Mouse (Mus musculus) 3T3-L1 (cell line): ENCODE measurements around the gene Ttc4.

Experiments used
- DNase-seq: peaks from one replicate; pipeline ENCODE4 v3.0.0-alpha.2; 2015; ENCODE audit warnings: low read depth, low spot score

Ttc4 gene

DNA sequence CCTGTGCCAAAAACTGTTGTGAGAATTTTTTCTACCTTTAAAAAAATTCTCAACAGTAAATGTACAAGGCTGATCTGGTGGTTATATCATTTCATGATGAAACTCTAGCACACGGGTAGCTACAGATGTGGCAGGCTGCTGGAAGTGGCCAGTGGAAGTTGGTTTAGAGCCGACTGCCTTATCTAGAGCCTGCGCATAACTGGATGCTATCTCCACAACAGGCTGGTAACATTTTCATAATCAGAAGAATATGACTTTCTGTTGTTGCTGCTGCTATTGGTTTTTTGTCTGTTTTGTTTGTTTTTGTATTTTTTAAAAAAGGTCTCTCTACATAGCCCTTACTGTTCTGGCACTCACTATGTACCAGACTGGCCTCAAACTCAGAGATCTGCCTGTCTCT is 26.2 kb downstream of the Ttc4 start:
- DNase-seq = no peak

GRCm38 (mm10) chr4:106650833-106651527 is 27.8 kb downstream of the Ttc4 start, which contains the start of gene Pars2:
Gene Pars2 (plus strand): TSS chr4:106651069.
- DNase-seq = peak; percentile 96

DNA sequence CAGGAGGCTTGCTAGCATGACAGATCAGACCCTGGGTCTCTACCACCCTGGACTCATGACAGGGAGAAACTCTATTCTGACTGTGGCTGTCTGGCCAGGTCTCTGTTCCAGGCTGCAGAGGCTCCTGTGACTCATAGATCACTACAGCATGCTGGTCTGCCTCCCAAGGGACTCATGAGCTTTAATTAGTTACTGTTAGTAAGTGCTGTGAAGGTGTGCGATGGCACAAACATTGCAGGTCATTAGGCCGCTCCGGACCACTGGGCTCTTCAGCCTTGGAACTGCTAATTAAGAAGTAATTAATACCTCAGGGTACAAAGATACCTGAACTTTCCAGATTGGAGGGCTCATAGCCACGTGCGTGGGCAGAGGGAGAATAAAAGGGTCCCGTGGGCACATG is 31.6 kb downstream of the Ttc4 start:
- peak; percentile 55 for DNase-seq

GRCm38 (mm10) chr4:106645797-106646196 is 32.9 kb downstream of the Ttc4 start:
- DNase-seq = no peak

- DNase-seq = no peak
These were observed 34.5 kb downstream of the Ttc4 start for GRCm38 (mm10) chr4:106644218-106644610.

- DNase-seq = no peak
These were observed 35.1 kb downstream of the Ttc4 start for GRCm38 (mm10) chr4:106643483-106644217.

- no peak for DNase-seq
These were observed 44.7 kb downstream of the Ttc4 start for GRCm38 (mm10) chr4:106634086-106634479.

DNA sequence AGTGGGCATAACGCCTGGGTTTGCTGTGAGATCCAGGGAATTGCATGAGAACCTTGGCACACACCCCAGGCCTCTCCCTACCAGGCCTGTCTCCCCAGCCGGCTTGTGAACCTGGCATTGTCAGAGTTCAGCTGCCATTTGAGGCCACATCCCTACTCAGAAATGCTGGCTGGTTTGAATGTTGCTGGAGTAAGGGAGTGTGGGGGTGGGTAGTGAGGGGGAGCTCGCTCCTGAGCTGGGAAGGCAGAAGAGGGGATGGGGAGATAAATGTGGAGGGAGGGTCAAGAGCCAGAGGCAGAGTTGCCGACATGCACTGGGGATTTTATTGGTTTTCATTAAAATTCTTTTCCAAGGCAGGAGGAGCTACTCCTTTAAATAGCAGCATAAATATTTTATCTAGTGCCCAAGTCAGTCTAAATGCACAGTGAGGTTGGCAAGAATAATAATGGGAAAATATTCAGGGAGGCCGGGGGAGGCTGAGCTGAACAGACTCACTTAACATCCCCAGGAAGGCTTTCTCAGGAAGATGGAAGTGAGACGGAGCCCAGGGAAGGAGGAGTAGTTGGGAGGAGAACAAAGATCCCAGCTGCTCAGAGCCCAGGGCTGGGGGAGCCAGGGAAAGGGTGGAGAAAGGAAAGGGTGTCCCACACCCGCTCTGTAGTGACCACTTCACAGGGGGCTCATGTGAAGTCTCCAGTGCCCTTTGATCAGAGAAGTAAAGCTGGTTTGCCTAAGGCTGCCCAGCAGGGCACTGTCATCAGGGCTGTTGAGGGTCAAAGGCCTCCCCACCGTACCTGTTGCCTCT is 45.3 kb downstream of the Ttc4 start:
- DNase-seq = no peak

DNA sequence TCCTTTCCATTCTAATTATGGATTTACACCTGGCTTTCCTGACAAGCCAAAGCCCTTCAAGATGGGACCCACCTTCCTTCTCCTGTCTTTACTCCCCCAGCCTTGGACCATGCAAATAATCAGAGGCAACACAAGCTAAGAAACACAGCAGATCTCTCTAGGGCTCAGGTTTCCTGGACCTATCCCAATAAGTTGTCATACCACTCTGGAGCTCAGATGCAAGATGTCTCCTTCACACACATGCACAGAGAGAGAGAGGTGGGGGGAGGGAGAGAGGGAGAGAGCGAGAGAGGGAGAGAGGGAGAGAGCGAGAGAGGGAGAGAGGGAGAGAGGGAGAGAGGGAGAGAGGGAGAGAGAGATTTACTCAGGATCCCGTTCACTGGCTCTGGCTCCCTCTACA is 46.4 kb downstream of the Ttc4 start:
- no peak for DNase-seq

- peak; percentile 78 for DNase-seq
These were observed 48.2 kb downstream of the Ttc4 start for GRCm38 (mm10) chr4:106630333-106631220.

- peak; percentile 55 for DNase-seq
These were observed 49.4 kb downstream of the Ttc4 start for GRCm38 (mm10) chr4:106629374-106629773.

DNA sequence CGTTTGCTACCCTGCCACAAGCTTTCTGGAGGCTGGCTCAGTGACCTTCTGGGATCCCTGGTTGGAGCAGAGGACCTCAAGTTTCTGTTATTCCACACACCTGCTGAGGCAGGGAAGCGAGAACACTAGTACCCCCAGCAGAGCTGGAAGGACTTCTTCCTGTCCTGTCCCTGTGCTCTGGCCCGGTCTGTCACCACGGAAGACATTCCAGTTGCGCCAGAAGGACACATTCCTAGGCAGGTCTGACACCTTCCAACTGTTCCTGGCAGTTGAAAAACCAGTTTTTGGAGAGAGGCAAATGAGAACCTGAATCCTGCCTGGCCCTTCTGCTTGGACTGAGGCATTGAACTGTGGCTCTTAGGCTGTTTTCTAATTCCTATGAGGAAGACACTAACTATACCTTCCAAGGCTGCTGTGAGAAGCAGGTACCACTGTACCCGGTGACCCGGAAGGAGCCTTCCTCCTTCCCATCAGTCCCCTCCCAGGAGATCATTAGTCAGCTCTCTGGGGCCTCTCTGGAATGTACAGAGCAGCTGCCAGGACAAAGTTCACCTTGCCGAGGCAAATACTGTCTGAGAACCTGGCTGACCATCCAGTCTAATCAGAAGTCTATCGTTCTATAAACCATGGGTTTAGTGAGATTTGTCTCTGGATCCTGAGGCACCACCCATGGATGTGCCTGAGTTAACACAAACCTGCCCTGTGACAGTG is 49.9 kb downstream of the Ttc4 start:
- no peak for DNase-seq

GRCm38 (mm10) chr4:106627809-106628208 is 50.9 kb downstream of the Ttc4 start:
- no peak for DNase-seq

- no peak for DNase-seq
These were observed 54.5 kb downstream of the Ttc4 start for GRCm38 (mm10) chr4:106624271-106624670.

- no peak for DNase-seq
These were observed 56.0 kb downstream of the Ttc4 start for GRCm38 (mm10) chr4:106622712-106623111.

DNA sequence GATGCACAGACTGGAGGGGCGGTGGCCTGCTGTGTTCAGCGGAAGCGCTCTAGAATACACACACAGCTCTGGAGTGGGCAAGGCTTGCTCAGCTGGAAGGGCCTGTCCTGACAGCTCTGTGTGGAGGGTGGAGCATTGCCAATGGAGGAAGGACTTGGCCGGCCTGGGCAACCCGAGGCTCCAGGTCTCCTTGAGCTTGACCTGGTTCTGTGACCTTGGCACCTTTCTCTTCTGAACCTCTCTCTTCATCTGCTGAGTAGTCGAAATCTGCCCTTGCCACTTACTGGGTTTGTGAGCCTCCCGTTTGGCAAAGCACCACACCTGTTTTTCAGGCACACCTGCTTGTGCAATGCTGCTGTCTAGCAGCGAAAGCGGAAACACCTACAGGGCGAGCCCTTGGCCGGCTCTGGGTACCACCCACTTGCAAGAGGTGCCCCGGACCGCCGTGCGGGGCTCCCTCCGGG is 56.7 kb downstream of the Ttc4 start, which contains the start of gene Ttc22:
Ttc22 (plus strand) TSS at position 403 of the 464 bp plus-strand sequence.
- DNase-seq = no peak

DNA sequence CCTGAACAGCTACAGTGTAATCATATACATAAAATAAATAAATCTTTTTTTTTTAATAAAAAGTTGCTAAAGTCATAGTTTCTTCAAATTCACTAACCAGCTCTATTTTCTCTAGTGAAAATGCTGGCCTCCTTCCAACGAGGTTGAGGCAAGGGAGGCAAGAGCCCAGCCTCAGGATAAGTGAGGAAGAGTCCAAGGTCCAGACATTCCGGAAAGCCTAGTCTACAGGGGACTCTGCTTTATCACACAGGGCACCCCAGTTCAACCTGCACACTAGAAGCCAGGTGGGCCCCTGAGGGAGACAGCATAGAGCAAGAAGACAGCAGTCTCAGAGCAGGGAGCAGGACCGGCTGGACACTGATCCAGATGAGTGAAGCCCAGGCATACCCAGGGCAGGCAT is 57.3 kb downstream of the Ttc4 start:
- no peak for DNase-seq

DNA sequence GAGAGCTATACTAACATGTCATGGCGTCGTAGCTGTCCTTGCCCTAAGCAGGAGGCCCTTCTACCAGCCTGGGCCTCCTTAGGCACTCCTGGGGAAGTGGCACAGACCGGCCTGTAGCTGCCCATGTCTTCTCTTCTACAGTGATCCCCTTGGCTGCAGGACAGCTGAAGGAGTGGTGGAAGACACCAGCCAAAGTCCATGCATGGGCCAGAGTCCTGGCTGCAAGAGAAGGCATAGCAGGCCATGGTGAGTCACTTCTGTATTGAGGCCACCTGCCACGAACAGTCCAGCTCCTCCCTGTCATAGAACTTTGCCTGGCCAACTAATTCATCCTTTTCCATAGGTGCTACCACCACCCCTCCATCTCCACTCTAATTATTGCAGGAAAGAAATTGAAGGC is 59.8 kb downstream of the Ttc4 start:
- no peak for DNase-seq

- DNase-seq = no peak
These were observed 61.7 kb downstream of the Ttc4 start, which contains the start of gene Lexm for GRCm38 (mm10) chr4:106617056-106617455. Gene Lexm (minus strand): TSS chr4:106617241.

DNA sequence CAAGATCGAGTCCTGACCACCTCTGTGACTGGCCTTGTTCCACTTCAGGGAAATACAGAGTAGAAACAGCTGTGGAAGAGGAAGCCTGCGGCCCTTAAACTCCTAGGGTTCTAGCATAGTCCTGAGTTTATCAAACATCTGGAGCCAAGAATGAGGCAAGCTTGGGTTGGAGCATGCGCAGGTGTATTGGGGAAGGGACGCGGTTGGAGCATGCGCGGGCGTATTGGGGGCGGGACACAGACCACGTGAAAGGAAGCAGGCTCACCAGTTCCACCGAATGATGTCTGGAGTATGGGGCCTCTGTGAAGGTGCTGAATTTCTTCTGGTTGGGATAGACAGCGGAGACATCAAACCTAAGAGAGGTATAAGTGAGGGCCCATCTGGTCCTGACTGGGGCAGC is 63.1 kb downstream of the Ttc4 start:
- no peak for DNase-seq
